Mouse (Mus musculus) right cerebral cortex, postnatal 4 days (tissue): Measurements from ENCODE around the gene Elmo1.

ENCODE experiments used
- DNase-seq: peaks from one replicate; pipeline ENCODE4 v3.0.0-alpha.2; 2022

The Elmo1 gene

GRCm38 (mm10) chr13:20490860-20491594, 400.6 kb downstream of the Elmo1 start:
- DNase-seq, result no peak

- DNase-seq, result no peak
Measured at GRCm38 (mm10) chr13:20491666-20492065, 401.3 kb downstream of the Elmo1 start.

GRCm38 (mm10) chr13:20494047-20494739, 403.8 kb downstream of the Elmo1 start:
- DNase-seq, result no peak

GRCm38 (mm10) chr13:20501923-20502322, 411.5 kb downstream of the Elmo1 start:
- no peak for DNase-seq

GRCm38 (mm10) chr13:20503371-20503770, 413.0 kb downstream of the Elmo1 start:
- no peak for DNase-seq

- no peak for DNase-seq
Measured at GRCm38 (mm10) chr13:20507381-20508129, 417.2 kb downstream of the Elmo1 start.

- DNase-seq, result no peak
Measured at GRCm38 (mm10) chr13:20511026-20511425, 420.6 kb downstream of the Elmo1 start.

- no peak for DNase-seq
Measured at GRCm38 (mm10) chr13:20512317-20513240, 422.2 kb downstream of the Elmo1 start.

- no peak for DNase-seq
Measured at GRCm38 (mm10) chr13:20514721-20515120, 424.3 kb downstream of the Elmo1 start.

GRCm38 (mm10) chr13:20516096-20516495, 425.7 kb downstream of the Elmo1 start:
- no peak for DNase-seq

GRCm38 (mm10) chr13:20517702-20518101, 427.3 kb downstream of the Elmo1 start:
- no peak for DNase-seq

- DNase-seq, result no peak
Measured at GRCm38 (mm10) chr13:20521492-20521891, 431.1 kb downstream of the Elmo1 start.

GRCm38 (mm10) chr13:20523671-20524070, 433.3 kb downstream of the Elmo1 start:
- no peak for DNase-seq

- DNase-seq, result no peak
Measured at GRCm38 (mm10) chr13:20525844-20526243, 435.4 kb downstream of the Elmo1 start.

- no peak for DNase-seq
Measured at GRCm38 (mm10) chr13:20537053-20537452, 446.7 kb downstream of the Elmo1 start.

GRCm38 (mm10) chr13:20537487-20537886, 447.1 kb downstream of the Elmo1 start:
- no peak for DNase-seq

GRCm38 (mm10) chr13:20538216-20539070, 448.0 kb downstream of the Elmo1 start:
- no peak for DNase-seq

- DNase-seq, result no peak
Measured at GRCm38 (mm10) chr13:20539631-20540030, 449.2 kb downstream of the Elmo1 start.

GRCm38 (mm10) chr13:20546568-20547204, 456.3 kb downstream of the Elmo1 start:
- no peak for DNase-seq

GRCm38 (mm10) chr13:20549983-20550382, 459.6 kb downstream of the Elmo1 start:
- DNase-seq, result no peak

GRCm38 (mm10) chr13:20551559-20551958, 461.2 kb downstream of the Elmo1 start:
- DNase-seq, result no peak
